Mouse (Mus musculus): ENCODE data around the gene Fanca. TPM values are rescaled to one million over a fixed set of nuclear protein-coding genes. Genes with fewer than 3 reads are reported as not detected.

The Fanca gene
- polyA plus RNA-seq, 1 experiment: 56.4 TPM

GRCm38 (mm10) chr8:123257114-123257513, 61.3 kb downstream of the Fanca start:
- no peak overlapping the region for H3K27ac ChIP-seq (ENCODE audit: insufficient read depth, low read length)
- no peak overlapping the region for H3K4me3 ChIP-seq (ENCODE audit: low read depth, low read length)
- H3K9me3 ChIP-seq (replicated peaks; ENCODE audit: control insufficient read depth, insufficient read depth, low read length, poor library complexity, severe bottlenecking): no peaks in the 10 kb centered on the region
- TF ChIP-seq CTCF (IDR thresholded peaks at IDR 0.05; ENCODE audit: low read depth, low read length) (no peak), POLR2A (IDR thresholded peaks at IDR 0.05; ENCODE audit: insufficient read depth, low read length) (no peak), EP300 (IDR thresholded peaks at IDR 0.05; ENCODE audit: insufficient read depth, low read depth, low read length) (no peak)
- H3K36me3 ChIP-seq (ENCODE audit: control insufficient read depth, insufficient read depth, low read length, poor library complexity, severe bottlenecking): peaks cover 3% of the 10 kb centered on the region
- H3K27me3 ChIP-seq (ENCODE audit: control insufficient read depth, insufficient read depth, low read length, poor library complexity, severe bottlenecking): no peaks in the 10 kb centered on the region
- no peak overlapping the region for H3K9ac ChIP-seq (ENCODE audit: low read depth, poor library complexity, severe bottlenecking)
- no peaks in the 10 kb centered on the region for H3K4me1 ChIP-seq (ENCODE audit: control insufficient read depth, insufficient read depth, low read length)

- Histone ChIP-seq H3K4me1 (ENCODE audit: control insufficient read depth, insufficient read depth, low read length) (no peaks in the 10 kb centered on the region), H3K36me3 (ENCODE audit: control insufficient read depth, insufficient read depth, low read length, poor library complexity, severe bottlenecking) (peaks cover 3% of the 10 kb centered on the region), H3K4me3 (ENCODE audit: low read depth, low read length) (0 out of 2 replicates have a peak overlapping the region, but pooled peaks have one; percentile 14), H3K27ac (ENCODE audit: insufficient read depth, low read length) (no peak overlapping the region), H3K9me3 (replicated peaks; ENCODE audit: control insufficient read depth, insufficient read depth, low read length, poor library complexity, severe bottlenecking) (no peaks in the 10 kb centered on the region), H3K9ac (ENCODE audit: low read depth, poor library complexity, severe bottlenecking) (peak overlapping the region; percentile 98), H3K27me3 (ENCODE audit: control insufficient read depth, insufficient read depth, low read length, poor library complexity, severe bottlenecking) (no peaks in the 10 kb centered on the region)
- no peak for TF ChIP-seq EP300 (IDR thresholded peaks at IDR 0.05; ENCODE audit: insufficient read depth, low read depth, low read length)
- TF ChIP-seq POLR2A (IDR thresholded peaks at IDR 0.05; ENCODE audit: insufficient read depth, low read length): no peak
- no peak for TF ChIP-seq CTCF (IDR thresholded peaks at IDR 0.05; ENCODE audit: low read depth, low read length)
Measured at GRCm38 (mm10) chr8:123255170-123255569, 63.2 kb downstream of the Fanca start.

- Histone ChIP-seq H3K27me3 (ENCODE audit: control insufficient read depth, insufficient read depth, low read length, poor library complexity, severe bottlenecking) (no peaks in the 10 kb centered on the region), H3K4me1 (ENCODE audit: control insufficient read depth, insufficient read depth, low read length) (no peaks in the 10 kb centered on the region), H3K27ac (ENCODE audit: insufficient read depth, low read length) (no peak within 1 kb of the TSS), H3K9me3 (replicated peaks; ENCODE audit: control insufficient read depth, insufficient read depth, low read length, poor library complexity, severe bottlenecking) (no peaks in the 10 kb centered on the region), H3K36me3 (ENCODE audit: control insufficient read depth, insufficient read depth, low read length, poor library complexity, severe bottlenecking) (peaks cover 3% of the 10 kb centered on the region), H3K9ac (ENCODE audit: low read depth, poor library complexity, severe bottlenecking) (peak within 1 kb of the TSS; percentile 98), H3K4me3 (ENCODE audit: low read depth, low read length) (peak within 1 kb of the TSS; percentile 91)
- no peak for TF ChIP-seq POLR2A (IDR thresholded peaks at IDR 0.05; ENCODE audit: insufficient read depth, low read length)
- no peak for TF ChIP-seq EP300 (IDR thresholded peaks at IDR 0.05; ENCODE audit: insufficient read depth, low read depth, low read length)
- TF ChIP-seq CTCF (IDR thresholded peaks at IDR 0.05; ENCODE audit: low read depth, low read length): no peak
Measured at GRCm38 (mm10) chr8:123254099-123254885, 64.1 kb downstream of the Fanca start, which contains the start of the genes Zfp276 and Vps9d1. Gene Zfp276, plus strand, starts transcription at chr8:123254195. Gene Vps9d1, minus strand, starts transcription at chr8:123254348.

GRCm38 (mm10) chr8:123253451-123254098, 64.8 kb downstream of the Fanca start:
- no peaks in the 10 kb centered on the region for H3K4me1 ChIP-seq (ENCODE audit: control insufficient read depth, insufficient read depth, low read length)
- H3K9ac ChIP-seq (ENCODE audit: low read depth, poor library complexity, severe bottlenecking): peak overlapping the region; percentile 98
- no peaks in the 10 kb centered on the region for H3K9me3 ChIP-seq (replicated peaks; ENCODE audit: control insufficient read depth, insufficient read depth, low read length, poor library complexity, severe bottlenecking)
- TF ChIP-seq EP300 (IDR thresholded peaks at IDR 0.05; ENCODE audit: insufficient read depth, low read depth, low read length) (no peak), POLR2A (IDR thresholded peaks at IDR 0.05; ENCODE audit: insufficient read depth, low read length) (no peak), CTCF (IDR thresholded peaks at IDR 0.05; ENCODE audit: low read depth, low read length) (no peak)
- peak overlapping the region; percentile 91 for H3K4me3 ChIP-seq (ENCODE audit: low read depth, low read length)
- H3K36me3 ChIP-seq (ENCODE audit: control insufficient read depth, insufficient read depth, low read length, poor library complexity, severe bottlenecking): peaks cover 3% of the 10 kb centered on the region
- no peaks in the 10 kb centered on the region for H3K27me3 ChIP-seq (ENCODE audit: control insufficient read depth, insufficient read depth, low read length, poor library complexity, severe bottlenecking)
- H3K27ac ChIP-seq (ENCODE audit: insufficient read depth, low read length): no peak overlapping the region

- H3K27me3 ChIP-seq (ENCODE audit: control insufficient read depth, insufficient read depth, low read length, poor library complexity, severe bottlenecking): no peaks in the 10 kb centered on the region
- no peaks in the 10 kb centered on the region for H3K9me3 ChIP-seq (replicated peaks; ENCODE audit: control insufficient read depth, insufficient read depth, low read length, poor library complexity, severe bottlenecking)
- H3K4me1 ChIP-seq (ENCODE audit: control insufficient read depth, insufficient read depth, low read length): no peaks in the 10 kb centered on the region
- H3K4me3 ChIP-seq (ENCODE audit: low read depth, low read length): no peak overlapping the region
- H3K27ac ChIP-seq (ENCODE audit: insufficient read depth, low read length): no peak overlapping the region
- TF ChIP-seq EP300 (IDR thresholded peaks at IDR 0.05; ENCODE audit: insufficient read depth, low read depth, low read length) (no peak), CTCF (IDR thresholded peaks at IDR 0.05; ENCODE audit: low read depth, low read length) (no peak), POLR2A (IDR thresholded peaks at IDR 0.05; ENCODE audit: insufficient read depth, low read length) (no peak)
- no peak overlapping the region for H3K9ac ChIP-seq (ENCODE audit: low read depth, poor library complexity, severe bottlenecking)
- peaks cover 3% of the 10 kb centered on the region for H3K36me3 ChIP-seq (ENCODE audit: control insufficient read depth, insufficient read depth, low read length, poor library complexity, severe bottlenecking)
Measured at GRCm38 (mm10) chr8:123252925-123253324, 65.5 kb downstream of the Fanca start.

GRCm38 (mm10) chr8:123250940-123251339, 67.4 kb downstream of the Fanca start:
- H3K4me3 ChIP-seq (ENCODE audit: low read depth, low read length): no peak overlapping the region

More at GRCm38 (mm10) chr8:123250940-123251339, 67.4 kb downstream of the Fanca start:
- H3K36me3 ChIP-seq (ENCODE audit: control insufficient read depth, insufficient read depth, low read length, poor library complexity, severe bottlenecking): no peaks in the 10 kb centered on the region
- no peaks in the 10 kb centered on the region for H3K27me3 ChIP-seq (ENCODE audit: control insufficient read depth, insufficient read depth, low read length, poor library complexity, severe bottlenecking)
- no peaks in the 10 kb centered on the region for H3K9me3 ChIP-seq (replicated peaks; ENCODE audit: control insufficient read depth, insufficient read depth, low read length, poor library complexity, severe bottlenecking)
- no peaks in the 10 kb centered on the region for H3K4me1 ChIP-seq (ENCODE audit: control insufficient read depth, insufficient read depth, low read length)
- TF ChIP-seq EP300 (IDR thresholded peaks at IDR 0.05; ENCODE audit: insufficient read depth, low read depth, low read length) (no peak), POLR2A (IDR thresholded peaks at IDR 0.05; ENCODE audit: insufficient read depth, low read length) (no peak), CTCF (IDR thresholded peaks at IDR 0.05; ENCODE audit: low read depth, low read length) (no peak)
- no peak overlapping the region for H3K27ac ChIP-seq (ENCODE audit: insufficient read depth, low read length)
- H3K9ac ChIP-seq (ENCODE audit: low read depth, poor library complexity, severe bottlenecking): no peak overlapping the region

Data from ES-Bruce4 (cell line).